Mouse (Mus musculus): ENCODE measurements around the gene Spink4.

GRCm38 (mm10) chr4:40877528-40877927 lies 42.3 kb upstream of the Spink4 start:
- no peak for TF ChIP-seq POLR2A (IDR thresholded peaks at IDR 0.05; ENCODE audit: borderline replicate concordance, low read depth, low read length)
- no peak for TF ChIP-seq CTCF (IDR thresholded peaks at IDR 0.05; ENCODE audit: low read depth, low read length)
